Mouse (Mus musculus) neutrophil, adult 83 days (primary cell): ENCODE data around the gene AC129217.1. TPM values are rescaled to one million over a fixed set of nuclear protein-coding genes. Genes with fewer than 3 reads are reported as not detected.

ENCODE experiments used
- total RNA-seq, 2 experiments: library from RNA; stranded (reverse); gene quantifications; one replicate each; pipeline ENCODE4 v1.2.4; 2023

Gene AC129217.1
- total RNA-seq, 2 experiments from 2014 or later, result 3.1 to 11.6 TPM

Other genes with a start within 250 kb of the AC129217.1 start
- gene Slc22a8, start 238.5 kb upstream of the AC129217.1 start, total RNA-seq, result not detected
- gene Slc22a6, start 211.7 kb upstream of the AC129217.1 start, total RNA-seq, result not detected
- under 1 TPM; 0.07 to 0.39 TPM for gene Chrm1, start 166.0 kb upstream of the AC129217.1 start, total RNA-seq
- gene Slc3a2, start 106.4 kb upstream of the AC129217.1 start, total RNA-seq, result 100 to 1,000 TPM; 110 to 140 TPM
- 10 to 100 TPM; 18.5 to 22.5 TPM for gene Wdr74, start 93.9 kb upstream of the AC129217.1 start, total RNA-seq
- 1 to 10 TPM in 1 of 2 experiments, not detected in 1; 1.6 TPM for gene 1700092M07Rik, start 89.1 kb upstream of the AC129217.1 start, total RNA-seq
- 10 to 100 TPM; 95.0 to 99.4 TPM for gene Stx5a, start 88.4 kb upstream of the AC129217.1 start, total RNA-seq
- gene Nxf1, start 72.7 kb upstream of the AC129217.1 start, total RNA-seq, result 100 to 1,000 TPM; 148 to 149 TPM
- 10 to 100 TPM; 24.2 to 30.1 TPM for gene Tmem223, start 58.8 kb upstream of the AC129217.1 start, total RNA-seq
- gene Tmem179b, start 55.3 kb upstream of the AC129217.1 start, total RNA-seq, result 10 to 100 TPM; 81.5 to 81.7 TPM
- 10 to 100 TPM; 12.6 to 14.4 TPM for gene Taf6l, start 43.4 kb upstream of the AC129217.1 start, total RNA-seq
- gene Polr2g, start 31.2 kb upstream of the AC129217.1 start, total RNA-seq, result 10 to 100 TPM; 42.9 to 43.0 TPM
- 1 to 10 TPM; 1.1 to 1.4 TPM for gene Zbtb3, start 27.2 kb upstream of the AC129217.1 start, total RNA-seq
- 10 to 100 TPM; 25.6 to 25.7 TPM for gene Ttc9c, start 10.4 kb upstream of the AC129217.1 start, total RNA-seq
- 10 to 100 TPM; 91.2 to 95.0 TPM for gene Hnrnpul2, start 9.8 kb upstream of the AC129217.1 start, total RNA-seq
- gene Bscl2, start 7.7 kb downstream of the AC129217.1 start, total RNA-seq, result 10 to 100 TPM; 57.2 to 57.4 TPM
- under 1 TPM in 1 of 2 experiments, not detected in 1; 0.33 TPM for gene Gng3, start 9.4 kb downstream of the AC129217.1 start, total RNA-seq
- under 1 TPM in 1 of 2 experiments, not detected in 1; 0.13 TPM for gene Lrrn4cl, start 21.0 kb downstream of the AC129217.1 start, total RNA-seq
- 10 to 100 TPM; 92.2 to 94.2 TPM for gene Ubxn1, start 41.7 kb downstream of the AC129217.1 start, total RNA-seq
- gene Uqcc3, start 51.1 kb downstream of the AC129217.1 start, total RNA-seq, result 10 to 100 TPM; 17.8 to 24.6 TPM
- 10 to 100 TPM in 1 of 2 experiments, 1 to 10 TPM in 1; 5.4 to 17.3 TPM for gene Lbhd1, start 54.0 kb downstream of the AC129217.1 start, total RNA-seq
- not detected for gene Gm49403, start 54.2 kb downstream of the AC129217.1 start, total RNA-seq
- gene 1810009A15Rik, start 59.1 kb downstream of the AC129217.1 start, total RNA-seq, result 10 to 100 TPM; 19.4 to 31.7 TPM
- gene Gm49416, start 59.2 kb downstream of the AC129217.1 start, total RNA-seq, result 10 to 100 TPM in 1 of 2 experiments, not detected in 1; 10.3 TPM
- 10 to 100 TPM; 15.0 to 15.1 TPM for gene Ints5, start 63.2 kb downstream of the AC129217.1 start, total RNA-seq
- 10 to 100 TPM; 88.6 to 94.6 TPM for gene Ganab, start 68.3 kb downstream of the AC129217.1 start, total RNA-seq
- 10 to 100 TPM; 39.8 to 40.9 TPM for gene B3gat3, start 90.6 kb downstream of the AC129217.1 start, total RNA-seq
- 1 to 10 TPM; 2.4 to 3.1 TPM for gene Rom1, start 99.6 kb downstream of the AC129217.1 start, total RNA-seq
- gene Eml3, start 99.8 kb downstream of the AC129217.1 start, total RNA-seq, result 10 to 100 TPM; 46.2 to 51.1 TPM
- gene Mta2, start 112.1 kb downstream of the AC129217.1 start, total RNA-seq, result 100 to 1,000 TPM; 106 to 109 TPM
- 1 to 10 TPM; 7.5 to 8.5 TPM for gene Tut1, start 124.1 kb downstream of the AC129217.1 start, total RNA-seq
- 100 to 1,000 TPM; 131 to 159 TPM for gene Eef1g, start 137.3 kb downstream of the AC129217.1 start, total RNA-seq
- gene Ahnak, start 159.5 kb downstream of the AC129217.1 start, total RNA-seq, result 100 to 1,000 TPM; 396 to 493 TPM